Mouse (Mus musculus) adrenal gland, postnatal 10 days (tissue): ENCODE results near the gene Tfr2. TPM values are rescaled to one million over a fixed set of nuclear protein-coding genes. Genes with fewer than 3 reads are reported as not detected.
A peak's percentile ranks its signal among the peaks of the same experiment; 100 is the strongest.

Experiments used
- DNase-seq: peaks from one replicate; pipeline ENCODE4 v3.0.0; 2021; ENCODE audit warnings: mixed read lengths
- microRNA-seq: library from miRNA; unstranded; fragments of <30 nt; microRNA quantifications from one replicate; pipeline ENCODE4 v1.2.0, GENCODE M21; 2021
- total RNA-seq, 2 experiments: library from RNA; stranded (reverse); gene quantifications; 2 replicates each; pipeline ENCODE4 v1.2.3; 2021

Tfr2 gene
- total RNA-seq, 2 experiments from 2014 or later = 18.8 to 42.1 TPM

GRCm38 (mm10) chr5:137623937-137624530, 54.4 kb downstream of the Tfr2 start:
- no peak for DNase-seq

GRCm38 (mm10) chr5:137627991-137628390, 58.4 kb downstream of the Tfr2 start:
- no peak for DNase-seq

- peak; percentile 98 for DNase-seq
Measured at GRCm38 (mm10) chr5:137628498-137629305, 59.1 kb downstream of the Tfr2 start, which contains the start of the genes Fbxo24, Lrch4 and Gm20605. TSS of gene Fbxo24 (minus strand) at chr5:137629002. TSS of gene Lrch4 (plus strand) at chr5:137629121. TSS of gene Gm20605 (plus strand) at chr5:137629175.

- DNase-seq = no peak
Measured at GRCm38 (mm10) chr5:137629306-137629721, 59.7 kb downstream of the Tfr2 start.

- no peak for DNase-seq
Measured at GRCm38 (mm10) chr5:137629906-137630545, 60.4 kb downstream of the Tfr2 start.

GRCm38 (mm10) chr5:137630602-137631001, 61.0 kb downstream of the Tfr2 start:
- DNase-seq = no peak

- no peak for DNase-seq
Measured at GRCm38 (mm10) chr5:137631171-137631570, 61.5 kb downstream of the Tfr2 start.

GRCm38 (mm10) chr5:137631591-137631990, 62.0 kb downstream of the Tfr2 start:
- no peak for DNase-seq

GRCm38 (mm10) chr5:137633397-137634084, 63.9 kb downstream of the Tfr2 start:
- DNase-seq = no peak

Small RNA genes within 50 kb of the gene (microRNA-seq; reads per million reads assigned to microRNA genes)
- 1.4 reads per million for gene Mir6418

Other genes starting within 250 kb of the Tfr2 start
- 10 to 100 TPM in 1 of 2 experiments, 1 to 10 TPM in 1; 9.2 to 12.6 TPM for gene Slc12a9, start 236.2 kb upstream of the Tfr2 start, total RNA-seq
- 10 to 100 TPM; 71.9 to 73.6 TPM for gene Ephb4, start 219.7 kb upstream of the Tfr2 start, total RNA-seq
- under 1 TPM; 0.09 to 0.15 TPM for gene Zan, start 92.8 kb upstream of the Tfr2 start, total RNA-seq
- 10 to 100 TPM; 23.8 to 27.2 TPM for gene Pop7, start 67.3 kb upstream of the Tfr2 start, total RNA-seq
- gene Gigyf1, start 51.3 kb upstream of the Tfr2 start, total RNA-seq = 10 to 100 TPM; 24.2 to 39.1 TPM
- gene Epo, start 36.6 kb upstream of the Tfr2 start, total RNA-seq = not detected
- gene Gnb2, start 36.3 kb upstream of the Tfr2 start, total RNA-seq = 100 to 1,000 TPM; 592 to 682 TPM
- gene Actl6b, start 16.3 kb upstream of the Tfr2 start, total RNA-seq = 1 to 10 TPM; 3.2 to 4.6 TPM
- gene Mospd3, start 31.2 kb downstream of the Tfr2 start, total RNA-seq = 10 to 100 TPM; 43.3 to 47.4 TPM
- gene Pcolce, start 43.9 kb downstream of the Tfr2 start, total RNA-seq = 100 to 1,000 TPM; 347 to 368 TPM
- gene Fbxo24, start 59.2 kb downstream of the Tfr2 start, total RNA-seq = 1 to 10 TPM in 1 of 2 experiments, under 1 TPM in 1; 0.51 to 1.2 TPM
- 10 to 100 TPM; 25.0 to 29.9 TPM for gene Lrch4, start 59.3 kb downstream of the Tfr2 start, total RNA-seq
- 10 to 100 TPM in 1 of 2 experiments, 1 to 10 TPM in 1; 5.7 to 10.6 TPM for gene Gm20605, start 59.3 kb downstream of the Tfr2 start, total RNA-seq
- gene Sap25, start 71.5 kb downstream of the Tfr2 start, total RNA-seq = 1 to 10 TPM; 4.2 to 9.7 TPM
- 1 to 10 TPM; 2.1 to 4.0 TPM for gene Irs3, start 75.9 kb downstream of the Tfr2 start, total RNA-seq
- gene Agfg2, start 114.9 kb downstream of the Tfr2 start, total RNA-seq = 10 to 100 TPM; 21.0 to 21.9 TPM
- gene Nyap1, start 171.8 kb downstream of the Tfr2 start, total RNA-seq = 1 to 10 TPM; 4.9 to 6.5 TPM
- gene Tsc22d4, start 175.9 kb downstream of the Tfr2 start, total RNA-seq = 100 to 1,000 TPM in 1 of 2 experiments, 10 to 100 TPM in 1; 88.3 to 101 TPM
- 10 to 100 TPM; 21.6 to 23.1 TPM for gene Ppp1r35, start 209.0 kb downstream of the Tfr2 start, total RNA-seq
- gene Mepce, start 217.8 kb downstream of the Tfr2 start, total RNA-seq = 10 to 100 TPM; 43.5 to 47.9 TPM
- gene Zcwpw1, start 218.0 kb downstream of the Tfr2 start, total RNA-seq = 1 to 10 TPM; 5.9 to 6.7 TPM